Mouse (Mus musculus) c-Kit-positive CD71-negative TER-119-negative erythroid progenitor cells, embryonic 14.5 days (primary cell): ENCODE results near the gene Tent5a.
A peak's percentile ranks its signal among the peaks of the same experiment; 100 is the strongest.

Experiments
- DNase-seq: peaks from one replicate; pipeline ENCODE4 v3.0.0-alpha.2; 2013; ENCODE audit warnings: low read depth

The Tent5a gene

GRCm38 (mm10) chr9:85327242-85328211, at the start of gene Tent5a:
TSS of gene Tent5a (minus strand) at chr9:85327348.
- DNase-seq = peak; percentile 70

GRCm38 (mm10) chr9:85376643-85377307, 49.6 kb upstream of the Tent5a start:
- DNase-seq = no peak

- DNase-seq = no peak
Observed at GRCm38 (mm10) chr9:85375152-85375551, 48.0 kb upstream of the Tent5a start.

DNA sequence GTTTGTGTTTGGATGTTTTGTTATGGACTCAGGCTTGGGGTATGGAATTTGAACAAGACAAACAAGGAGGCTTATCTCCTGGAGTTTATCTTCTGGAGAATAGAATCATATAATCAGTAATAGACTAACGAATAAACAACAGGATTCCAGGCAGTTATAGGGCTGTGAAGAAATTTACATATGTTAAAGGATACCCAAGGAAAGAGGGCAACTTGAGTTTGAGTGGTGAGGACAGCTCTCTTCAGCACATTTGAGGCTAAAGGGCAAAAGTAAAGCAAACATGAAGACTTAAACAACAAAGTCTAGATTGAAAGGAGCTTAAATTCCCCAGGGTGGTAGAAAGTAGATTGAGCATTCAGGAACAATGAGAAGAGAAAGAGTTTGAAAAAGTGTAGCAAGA, 44.9 kb upstream of the Tent5a start:
- no peak for DNase-seq

- no peak for DNase-seq
Observed at GRCm38 (mm10) chr9:85369512-85369911, 42.4 kb upstream of the Tent5a start.

GRCm38 (mm10) chr9:85357154-85357860, 30.2 kb upstream of the Tent5a start:
- DNase-seq = no peak

- DNase-seq = no peak
Observed at GRCm38 (mm10) chr9:85355559-85355958, 28.4 kb upstream of the Tent5a start.

DNA sequence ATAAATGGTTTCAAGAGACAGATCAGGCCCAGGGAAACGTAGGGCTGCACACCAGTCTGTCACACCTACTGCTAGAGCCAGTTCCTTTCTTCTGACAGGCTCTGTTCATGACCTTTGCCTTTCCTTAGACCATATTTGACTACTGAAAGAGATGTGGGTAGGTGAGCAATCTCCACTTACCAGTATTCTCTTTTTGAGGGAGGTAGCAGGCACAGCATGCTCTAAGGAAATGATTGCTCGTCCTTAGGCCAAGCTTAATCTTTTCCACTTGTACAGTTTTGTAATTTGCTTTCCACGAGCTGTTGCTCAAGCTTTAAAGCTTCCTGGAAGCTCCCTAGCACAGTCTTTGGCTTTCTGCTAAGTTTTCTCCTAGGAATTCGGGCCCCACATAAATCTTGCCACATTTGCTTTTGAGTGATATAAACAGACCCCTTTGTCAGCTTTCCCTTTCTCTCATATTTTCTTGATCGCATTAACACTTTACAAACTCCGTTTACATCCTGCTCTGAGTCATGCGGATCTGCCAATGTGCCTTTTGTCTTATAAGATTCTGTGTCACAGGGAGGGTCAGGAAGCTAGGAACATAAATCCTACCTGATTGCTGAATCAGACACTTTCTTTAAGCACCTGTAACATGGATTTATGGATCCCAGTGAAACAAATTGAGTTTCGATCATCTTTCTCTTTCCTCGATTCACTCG, 20.8 kb upstream of the Tent5a start:
- DNase-seq = no peak

GRCm38 (mm10) chr9:85342892-85343785, 16.0 kb upstream of the Tent5a start:
- no peak for DNase-seq

DNA sequence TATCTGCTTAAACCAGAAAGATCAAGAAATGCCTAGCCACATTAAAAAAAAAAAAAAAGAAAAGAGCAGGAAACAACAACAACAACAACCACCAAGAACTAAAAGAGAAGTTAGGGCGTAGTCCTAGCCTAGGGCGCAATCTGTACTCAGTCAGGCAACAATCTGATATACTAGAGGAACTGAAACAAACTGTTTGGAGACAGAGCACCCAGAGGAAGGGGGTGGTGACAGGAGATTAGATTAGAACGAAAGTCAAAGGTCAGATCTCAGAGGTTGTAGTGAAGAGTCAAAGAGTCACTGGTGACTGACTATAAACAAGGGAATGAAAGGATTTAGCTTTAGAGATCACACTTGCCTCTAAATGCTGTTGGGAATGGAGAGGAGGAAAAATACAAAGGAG, 13.2 kb upstream of the Tent5a start:
- DNase-seq = no peak

GRCm38 (mm10) chr9:85336046-85336445, 8.9 kb upstream of the Tent5a start:
- no peak for DNase-seq

GRCm38 (mm10) chr9:85331521-85331920, 4.4 kb upstream of the Tent5a start:
- DNase-seq = no peak

DNA sequence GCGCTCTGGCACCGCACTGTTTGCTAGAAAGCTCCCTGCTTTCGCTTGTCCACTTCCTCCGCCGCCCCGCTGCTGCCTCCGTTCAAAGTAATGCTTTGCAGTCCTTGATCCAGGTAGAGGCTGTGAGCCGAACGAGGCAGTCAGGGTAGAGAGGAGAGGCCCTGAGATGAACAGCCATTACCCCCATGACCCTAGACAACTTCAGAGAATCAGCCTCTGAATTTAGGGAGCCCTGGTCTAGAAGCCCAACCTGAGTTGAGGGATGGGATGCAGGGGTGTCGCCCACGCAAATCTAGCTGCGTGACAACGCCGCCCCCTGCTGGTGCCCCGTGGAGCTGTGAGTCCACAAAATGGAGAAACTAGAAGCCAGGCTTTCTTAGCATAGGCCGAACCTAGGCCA, 1.1 kb upstream of the Tent5a start:
- DNase-seq = peak; percentile 80

DNA sequence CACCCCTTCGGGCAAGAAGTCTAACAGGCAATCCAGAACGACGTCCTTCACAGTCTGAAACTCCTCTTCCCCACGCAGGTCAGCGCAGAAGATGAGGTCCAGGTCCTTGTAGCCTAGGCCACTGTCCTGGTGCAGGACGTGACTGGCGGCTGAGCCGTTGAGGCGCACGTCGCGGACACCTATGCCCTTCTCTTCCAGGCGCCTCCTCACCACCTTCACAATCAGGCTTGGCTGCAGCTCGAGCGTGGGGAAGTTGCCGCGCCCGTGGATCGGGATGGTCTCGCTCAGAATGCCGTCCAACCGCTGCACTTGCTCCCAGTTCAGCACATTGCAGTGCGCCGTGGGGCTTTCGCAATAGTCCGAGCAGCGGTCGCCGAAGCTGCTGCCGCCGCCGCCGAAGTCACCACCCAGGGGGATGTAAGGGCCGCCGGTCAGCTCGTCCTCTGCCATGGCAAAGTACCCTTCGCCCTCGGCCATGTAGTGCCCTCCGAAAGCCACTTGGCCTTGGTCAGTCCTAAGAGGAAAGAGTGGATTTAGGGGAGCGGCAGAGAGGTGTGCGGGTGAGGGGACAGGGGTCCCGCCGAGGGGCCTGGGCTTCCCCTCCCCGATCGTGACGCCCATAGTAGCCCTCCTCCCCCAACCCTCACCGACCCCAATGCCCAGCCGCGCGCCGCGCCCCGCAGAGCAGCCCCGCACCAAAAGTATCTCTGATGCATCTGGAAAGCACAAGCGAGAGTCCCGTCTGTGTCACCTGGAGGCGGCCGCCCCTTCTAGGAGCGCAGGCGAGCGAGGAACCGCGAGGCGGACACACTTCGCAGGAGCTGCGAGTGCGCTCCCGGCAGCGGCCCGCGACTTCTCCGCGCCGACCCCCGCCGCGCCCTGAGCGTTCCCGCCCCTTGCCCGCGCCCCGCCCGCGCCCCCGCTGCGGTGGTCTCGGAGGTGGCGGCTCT, 581 bp downstream of the Tent5a start:
- no peak for DNase-seq

DNA sequence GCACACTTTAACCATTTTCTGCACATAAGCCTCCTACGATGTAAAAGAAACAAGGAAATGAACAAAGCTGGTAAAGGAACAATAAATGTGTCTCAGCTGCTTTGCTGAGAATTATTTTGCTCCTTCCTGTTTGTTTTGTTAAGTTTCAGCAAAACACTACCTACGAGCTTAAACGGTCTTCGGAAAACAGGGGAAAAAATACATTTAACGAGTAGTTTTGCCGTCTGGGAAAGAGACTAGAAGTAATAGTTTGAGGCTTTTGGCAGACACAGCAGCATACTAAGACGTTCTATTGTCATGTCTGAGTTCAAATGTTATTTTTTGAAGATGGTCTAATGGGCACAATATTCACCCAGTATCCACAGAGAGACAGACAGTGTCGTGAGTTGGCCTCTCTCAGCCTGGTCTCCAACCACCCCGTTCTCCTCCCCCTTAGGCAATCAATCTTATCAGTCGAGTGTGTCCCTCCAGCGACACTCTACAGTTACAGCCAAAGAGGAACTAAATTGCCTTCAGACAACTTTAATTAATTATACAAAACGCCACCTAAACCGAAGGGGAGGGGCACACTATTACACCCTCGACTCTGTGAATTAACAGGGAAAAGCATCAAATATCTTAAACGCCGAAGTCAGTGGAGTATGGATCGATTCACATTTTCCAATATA, 1.8 kb downstream of the Tent5a start:
- DNase-seq = no peak

DNA sequence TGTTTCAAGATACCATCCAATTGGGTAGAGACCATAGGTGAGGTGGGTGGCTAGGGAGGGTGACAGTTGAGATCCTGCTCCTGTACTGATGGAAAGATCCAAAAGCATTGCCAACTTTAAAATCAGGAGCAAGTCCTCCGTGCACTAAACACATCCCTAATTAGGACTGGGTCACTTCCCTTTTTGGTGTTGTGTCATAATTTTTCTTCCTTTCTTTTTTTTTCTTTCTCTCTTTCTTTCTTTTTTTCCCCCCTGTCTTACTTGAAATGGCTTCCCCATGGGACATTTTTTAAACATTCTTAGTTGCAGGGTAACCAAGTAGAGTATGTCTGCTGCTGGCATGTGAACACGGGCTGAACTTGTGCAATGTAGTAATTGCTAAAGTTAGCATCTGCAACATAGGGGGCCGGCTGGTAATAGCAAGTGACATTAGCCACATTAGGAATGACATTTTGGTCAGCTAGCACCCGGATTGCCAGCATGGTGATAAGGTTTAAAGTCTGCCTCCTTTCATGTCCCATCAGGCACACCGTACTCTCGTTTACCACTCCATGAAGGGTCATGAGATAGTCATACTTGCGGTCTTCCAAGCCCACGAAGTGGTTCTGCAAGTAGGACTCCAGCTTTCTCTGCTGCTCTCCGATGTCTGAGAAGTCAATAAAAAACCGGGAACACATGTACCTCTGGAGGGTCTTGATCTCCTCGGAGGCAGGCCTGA, 2.8 kb downstream of the Tent5a start:
- DNase-seq = no peak

DNA sequence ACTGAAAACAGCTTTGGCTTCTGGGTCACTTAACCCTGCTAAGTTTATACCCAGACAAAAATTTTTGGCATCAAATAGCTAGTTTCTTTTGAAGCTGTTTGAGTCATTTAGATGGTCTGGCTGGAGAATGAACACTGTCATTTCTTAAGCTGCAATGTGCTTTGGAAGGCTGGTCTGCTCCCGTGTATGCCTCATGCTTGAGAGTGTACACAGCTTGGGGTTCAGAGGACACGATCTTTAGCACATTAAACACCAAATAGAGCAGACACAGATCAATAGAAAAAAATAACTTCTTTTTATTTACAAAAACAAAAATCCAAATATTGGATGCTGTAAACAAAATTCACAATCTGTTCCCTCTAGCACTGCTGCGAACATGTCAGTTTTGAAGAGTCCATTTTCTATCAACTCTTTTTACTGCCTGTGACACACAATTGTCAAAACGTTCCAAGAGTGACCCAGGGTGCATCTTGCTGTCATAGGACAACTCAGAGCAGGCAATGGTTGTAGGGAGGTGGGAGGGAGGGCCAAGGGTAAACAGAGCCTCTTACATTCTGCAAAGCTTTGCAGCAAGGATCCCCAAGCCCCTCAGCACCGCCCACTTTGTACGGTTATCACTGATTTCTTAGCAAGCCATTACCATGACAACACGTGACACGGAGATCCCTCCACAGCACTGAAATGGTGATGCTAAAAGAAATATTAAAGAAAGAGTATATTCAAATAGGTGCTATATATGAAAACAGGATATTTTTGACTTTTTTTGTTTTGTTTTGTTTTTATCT, 6.8 kb downstream of the Tent5a start:
- no peak for DNase-seq

GRCm38 (mm10) chr9:85316122-85316521, 11.0 kb downstream of the Tent5a start:
- no peak for DNase-seq
